24 mouse cellular contexts compared by ENCODE assay signal in genomic region chr2:168040751-168041150, GRCm38 (mm10). TPM values are rescaled to one million over a fixed set of nuclear protein-coding genes. Genes with fewer than 3 reads are reported as not detected.
"Had no signal": no experiment of that assay in that cellular context is flagged by ENCODE, and none has a peak within 500 bp of the region (broad histone marks: within the 10 kb centered on the region; RNA-seq: fewer than 3 reads in every experiment).

No protein-coding gene starts in this region.

- H3K9me3 ChIP-seq: forebrain, embryonic 15.5 days; heart, embryonic 13.5 days; heart, embryonic 15.5 days; hindbrain, embryonic 13.5 days; hindbrain, embryonic 15.5 days; limb, embryonic 13.5 days; limb, embryonic 15.5 days; liver, embryonic 12.5 days had no signal

- H3K4me1 ChIP-seq: forebrain, embryonic 15.5 days had no signal

- H3K27me3 ChIP-seq: forebrain, embryonic 15.5 days; heart, embryonic 13.5 days; heart, embryonic 15.5 days; hindbrain, embryonic 15.5 days; limb, embryonic 13.5 days; limb, embryonic 15.5 days; liver, embryonic 12.5 days had no signal

- H3K4me3 ChIP-seq: forebrain, embryonic 15.5 days; heart, embryonic 13.5 days; heart, embryonic 15.5 days; hindbrain, embryonic 13.5 days; hindbrain, embryonic 15.5 days; limb, embryonic 13.5 days; limb, embryonic 15.5 days; liver, embryonic 12.5 days had no signal

- DNase-seq: forebrain, postnatal 0 days; gastrocnemius, postnatal 14 days; gastrocnemius, postnatal 36 days; heart, adult 11 months; heart, postnatal 14 days; heart, postnatal 36 days; kidney, adult 11 months; kidney, postnatal 10 days; layer of hippocampus, adult 9-11 months; layer of hippocampus, postnatal 36 days; left cerebral cortex, postnatal 4 days had no signal

- H3K36me3 ChIP-seq: forebrain, embryonic 15.5 days; heart, embryonic 13.5 days; heart, embryonic 15.5 days; hindbrain, embryonic 13.5 days; hindbrain, embryonic 15.5 days; limb, embryonic 13.5 days; limb, embryonic 15.5 days; liver, embryonic 12.5 days had no signal

- H3K9ac ChIP-seq: forebrain, embryonic 15.5 days; forebrain, postnatal 0 days; heart, embryonic 13.5 days; heart, embryonic 15.5 days; hindbrain, embryonic 13.5 days; hindbrain, embryonic 15.5 days; limb, embryonic 13.5 days; limb, embryonic 15.5 days; liver, embryonic 12.5 days; liver, embryonic 14.5 days had no signal

- H3K4me2 ChIP-seq: forebrain, embryonic 15.5 days; heart, embryonic 11.5 days; heart, embryonic 13.5 days; heart, embryonic 15.5 days; hindbrain, embryonic 13.5 days; hindbrain, embryonic 15.5 days; limb, embryonic 13.5 days; limb, embryonic 15.5 days; liver, embryonic 12.5 days had no signal

- ATAC-seq: forebrain, embryonic 15.5 days; forebrain, postnatal 0 days; hindbrain, postnatal 0 days; intestine, embryonic 16.5 days; liver, embryonic 12.5 days had no signal

- H3K27ac ChIP-seq: forebrain, embryonic 15.5 days; heart, embryonic 13.5 days; heart, embryonic 15.5 days; hindbrain, embryonic 13.5 days; hindbrain, embryonic 15.5 days; hindbrain, postnatal 0 days; limb, embryonic 13.5 days; limb, embryonic 15.5 days; liver, embryonic 12.5 days; liver, embryonic 14.5 days had no signal

RNA-seq across cellular contexts. Expression of gene Ripor3, which starts 30.3 kb away (rescaled TPM):
- total RNA-seq: hematopoietic stem cell, adult 5-6 weeks had no signal
